Mouse (Mus musculus) stomach, embryonic 16.5 days (tissue): ENCODE measurements at regions not wholly inside any gene's neighbourhood (a gene's known extent, or its start where the extent isn't known, plus 50 kb on each side); places are given as distances from the start of the nearest gene placed in this dataset.
A peak's percentile ranks its signal among the peaks of the same experiment; 100 is the strongest.

Experiments used
- ATAC-seq: fragments of 200-750 bp; cut with Nextera tagmentation; 2 replicates; pipeline ENCODE4 v1.8.0; 2017; ENCODE audit warnings: moderate number of reproducible peaks, moderate TSS enrichment; ENCODE audit not compliant: insufficient read depth, low FRiP score
- H3K27ac ChIP-seq: fragments of 300-500 bp; sonication (generic); 2 replicates; pipeline ENCODE4 v1.5.1; 2014; ENCODE audit warnings: low read length
- H3K27me3 ChIP-seq: fragments of 300-500 bp; sonication (generic); 2 replicates; pipeline ENCODE4 v1.6.1; 2014; ENCODE audit warnings: low read length, control low read depth, mixed read lengths; ENCODE audit not compliant: control insufficient read depth, insufficient read depth
- H3K36me3 ChIP-seq: fragments of 300-500 bp; sonication (generic); 2 replicates; pipeline ENCODE4 v1.6.1; 2014; ENCODE audit warnings: low read length; ENCODE audit not compliant: control insufficient read depth, insufficient read depth
- H3K4me1 ChIP-seq: fragments of 300-500 bp; sonication (generic); 2 replicates; pipeline ENCODE4 v1.6.1; 2014; ENCODE audit warnings: low read length, control low read depth, mixed read lengths; ENCODE audit not compliant: control insufficient read depth, insufficient read depth
- H3K4me2 ChIP-seq: fragments of 300-500 bp; sonication (generic); 2 replicates; pipeline ENCODE4 v1.6.1; 2014; ENCODE audit warnings: low read depth, low read length, mixed read lengths
- H3K4me3 ChIP-seq: fragments of 300-500 bp; sonication (generic); replicated peaks from 2 replicates; pipeline ENCODE4 v1.5.1; 2014; ENCODE audit warnings: mild to moderate bottlenecking, low read length
- H3K9ac ChIP-seq: fragments of 300-500 bp; sonication (generic); 2 replicates; pipeline ENCODE4 v1.6.1; 2014; ENCODE audit warnings: low read length
- H3K9me3 ChIP-seq: fragments of 300-500 bp; sonication (generic); replicated peaks from 2 replicates; pipeline ENCODE4 v1.6.1; 2016; ENCODE audit warnings: low read length, control low read depth; ENCODE audit not compliant: control insufficient read depth
- WGBS: fragments of 180-500 bp; shearing (Covaris S2); extraction: QIAGEN DNeasy Blood & Tissue Kit; methylation state at CpG from one replicate; pipeline ENCODE4 v1.1.7; 2014; 5-methylcytosine and 5-hydroxymethylcytosine counted together

GRCm38 (mm10) chr10:115025950-115026349 lies 158.9 kb downstream of the Tph2 start:
- Histone ChIP-seq H3K9ac (no peak overlapping the region), H3K4me2 (no peak overlapping the region), H3K4me1 (no peaks in the 10 kb centered on the region), H3K27me3 (no peaks in the 10 kb centered on the region), H3K27ac (no peak overlapping the region), H3K9me3 (no peaks in the 10 kb centered on the region), H3K36me3 (no peaks in the 10 kb centered on the region), H3K4me3 (no peak overlapping the region)
- ATAC-seq, result no peak
- 85% methylated on average over 2 of the region's 2 CpGs for WGBS

DNA sequence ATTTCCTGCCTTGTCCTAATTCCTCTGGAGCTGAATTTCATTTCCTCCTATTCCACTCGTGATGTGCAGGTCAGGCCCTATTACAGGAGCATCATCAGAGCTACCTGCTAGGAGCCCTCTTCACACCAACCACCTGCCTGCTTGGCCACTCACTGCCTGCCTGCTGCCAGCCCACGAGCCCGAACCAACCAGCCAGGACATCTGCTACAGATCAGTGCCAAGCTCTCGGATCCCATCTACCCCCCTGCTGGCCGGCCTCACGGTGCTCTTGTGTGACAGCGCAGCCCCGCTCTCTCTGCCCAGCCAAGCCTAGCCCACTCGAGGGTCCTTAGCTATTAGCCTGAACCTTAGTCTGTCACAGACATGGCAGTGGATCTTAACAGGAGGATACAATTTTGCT lies 165.4 kb downstream of the Tph2 start:
- 63% methylated on average over 9 of the region's 9 CpGs for WGBS
- Histone ChIP-seq H3K4me3 (no peak overlapping the region), H3K27me3 (no peaks in the 10 kb centered on the region), H3K27ac (no peak overlapping the region), H3K4me1 (no peaks in the 10 kb centered on the region), H3K9me3 (no peaks in the 10 kb centered on the region), H3K36me3 (no peaks in the 10 kb centered on the region), H3K4me2 (no peak overlapping the region), H3K9ac (no peak overlapping the region)
- ATAC-seq, result no peak

- Histone ChIP-seq H3K4me3 (no peak overlapping the region), H3K9ac (no peak overlapping the region), H3K36me3 (no peaks in the 10 kb centered on the region), H3K27me3 (no peaks in the 10 kb centered on the region), H3K4me2 (peak overlapping the region; percentile 31; the same call in 1 of the 2 replicates), H3K4me1 (no peaks in the 10 kb centered on the region), H3K27ac (no peak overlapping the region), H3K9me3 (no peaks in the 10 kb centered on the region)
- WGBS, result 23% methylated on average over 11 of the region's 11 CpGs
- ATAC-seq, result no peak
Measured at GRCm38 (mm10) chr10:115013491-115014001, 171.3 kb downstream of the Tph2 start.

DNA sequence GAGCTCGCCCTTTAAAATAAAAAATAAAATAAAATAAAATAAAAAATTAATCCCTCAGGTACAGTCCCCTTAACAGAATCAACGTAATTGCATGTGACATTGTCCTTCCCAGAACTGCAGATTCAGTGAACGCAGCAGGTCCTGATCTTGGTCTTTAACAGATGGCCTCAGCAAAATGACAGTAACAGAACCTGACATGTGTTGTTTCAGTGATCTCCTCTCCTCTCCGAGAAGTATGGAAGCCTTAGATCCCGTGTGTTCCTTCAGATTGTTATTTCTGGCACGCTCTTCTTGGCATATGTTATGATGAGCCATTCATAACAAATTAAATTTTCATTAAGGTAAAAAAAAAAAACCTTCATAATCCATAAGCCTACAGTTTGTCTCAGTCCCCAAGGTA lies 171.9 kb downstream of the Tph2 start:
- no peaks in the 10 kb centered on the region for H3K27me3 ChIP-seq
- no peaks in the 10 kb centered on the region for H3K4me1 ChIP-seq
- 72% methylated on average over 6 of the region's 6 CpGs for WGBS
- no peak for ATAC-seq
- H3K9me3 ChIP-seq, result no peaks in the 10 kb centered on the region
- no peak overlapping the region for H3K4me3 ChIP-seq
- no peaks in the 10 kb centered on the region for H3K36me3 ChIP-seq
- H3K4me2 ChIP-seq, result no peak overlapping the region
- H3K27ac ChIP-seq, result no peak overlapping the region
- H3K9ac ChIP-seq, result no peak overlapping the region

DNA sequence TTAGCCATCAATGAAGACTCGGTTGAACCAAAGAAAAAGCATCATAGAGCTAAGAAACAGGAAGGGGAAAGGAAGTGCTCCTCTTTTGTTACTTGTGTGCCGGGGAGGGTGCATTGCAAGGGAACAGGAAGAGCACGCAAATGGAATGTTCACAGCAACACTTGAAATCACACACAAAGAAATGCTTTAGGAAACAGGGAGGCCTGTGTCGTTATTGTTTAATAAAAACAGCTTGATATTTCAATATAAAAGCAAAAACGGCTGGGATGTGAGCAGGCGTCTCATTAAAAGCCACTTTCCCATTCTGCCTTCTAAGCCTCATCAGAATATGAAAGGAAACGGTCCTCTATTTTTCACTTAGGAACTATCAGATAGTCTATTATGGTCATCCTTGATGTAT lies 172.5 kb downstream of the Tph2 start:
- Histone ChIP-seq H3K4me1 (no peaks in the 10 kb centered on the region), H3K27me3 (no peaks in the 10 kb centered on the region), H3K9ac (no peak overlapping the region), H3K36me3 (no peaks in the 10 kb centered on the region), H3K4me3 (no peak overlapping the region), H3K4me2 (no peak overlapping the region), H3K9me3 (no peaks in the 10 kb centered on the region), H3K27ac (no peak overlapping the region)
- no peak for ATAC-seq
- WGBS, result 67% methylated on average over 7 of the region's 7 CpGs

- H3K9me3 ChIP-seq, result no peaks in the 10 kb centered on the region
- H3K4me2 ChIP-seq, result no peak overlapping the region
- no peaks in the 10 kb centered on the region for H3K36me3 ChIP-seq
- ATAC-seq, result no peak
- H3K27me3 ChIP-seq, result no peaks in the 10 kb centered on the region
- no peak overlapping the region for H3K9ac ChIP-seq
- 86% methylated on average over 3 of the region's 3 CpGs for WGBS
- no peak overlapping the region for H3K27ac ChIP-seq
- no peaks in the 10 kb centered on the region for H3K4me1 ChIP-seq
- H3K4me3 ChIP-seq, result no peak overlapping the region
Measured at GRCm38 (mm10) chr10:115011911-115012310, 172.9 kb downstream of the Tph2 start.

DNA sequence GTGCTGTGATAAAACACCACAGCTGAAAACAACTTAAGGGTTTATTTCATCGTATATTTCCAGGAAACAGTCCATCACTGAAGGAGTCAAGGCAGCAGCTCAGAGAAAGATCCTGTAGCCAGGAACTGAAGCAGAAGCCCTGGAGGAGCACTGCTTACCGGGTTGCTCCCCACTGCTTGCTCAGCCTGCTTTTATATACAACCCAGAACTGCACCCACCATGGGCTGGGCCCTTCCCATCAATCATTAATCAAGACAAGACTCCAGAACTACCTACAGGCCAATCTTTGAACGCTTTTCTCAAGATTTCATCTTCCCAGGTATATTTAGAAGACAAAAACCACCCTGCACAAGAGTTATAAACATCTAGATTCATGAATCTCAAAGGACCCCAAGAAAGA lies 188.4 kb downstream of the Tph2 start:
- H3K4me1 ChIP-seq, result no peaks in the 10 kb centered on the region
- H3K27me3 ChIP-seq, result no peaks in the 10 kb centered on the region
- H3K27ac ChIP-seq, result no peak overlapping the region
- no peak overlapping the region for H3K4me2 ChIP-seq
- no peaks in the 10 kb centered on the region for H3K36me3 ChIP-seq
- ATAC-seq, result no peak
- no peak overlapping the region for H3K4me3 ChIP-seq
- H3K9ac ChIP-seq, result no peak overlapping the region
- H3K9me3 ChIP-seq, result no peaks in the 10 kb centered on the region
- WGBS, result 53% methylated on average over 3 of the region's 3 CpGs

GRCm38 (mm10) chr10:114995211-114995908 lies 189.5 kb downstream of the Tph2 start:
- H3K4me3 ChIP-seq, result no peak overlapping the region
- H3K9ac ChIP-seq, result no peak overlapping the region
- ATAC-seq, result no peak
- 26% methylated on average over 3 of the region's 3 CpGs for WGBS
- H3K4me2 ChIP-seq, result no peak overlapping the region
- no peaks in the 10 kb centered on the region for H3K27me3 ChIP-seq
- no peaks in the 10 kb centered on the region for H3K36me3 ChIP-seq
- H3K9me3 ChIP-seq, result no peaks in the 10 kb centered on the region
- no peaks in the 10 kb centered on the region for H3K4me1 ChIP-seq
- H3K27ac ChIP-seq, result no peak overlapping the region

GRCm38 (mm10) chr10:114988453-114989226 lies 186.5 kb upstream of the Trhde start:
- H3K9ac ChIP-seq, result no peak overlapping the region
- H3K4me2 ChIP-seq, result no peak overlapping the region
- WGBS, result 91% methylated on average over 8 of the region's 8 CpGs
- H3K9me3 ChIP-seq, result no peaks in the 10 kb centered on the region
- ATAC-seq, result no peak
- no peak overlapping the region for H3K27ac ChIP-seq
- no peaks in the 10 kb centered on the region for H3K27me3 ChIP-seq
- H3K4me1 ChIP-seq, result no peaks in the 10 kb centered on the region
- H3K4me3 ChIP-seq, result no peak overlapping the region
- H3K36me3 ChIP-seq, result no peaks in the 10 kb centered on the region
